Mouse (Mus musculus): Measurements from ENCODE around the gene Ldb3.

DNA sequence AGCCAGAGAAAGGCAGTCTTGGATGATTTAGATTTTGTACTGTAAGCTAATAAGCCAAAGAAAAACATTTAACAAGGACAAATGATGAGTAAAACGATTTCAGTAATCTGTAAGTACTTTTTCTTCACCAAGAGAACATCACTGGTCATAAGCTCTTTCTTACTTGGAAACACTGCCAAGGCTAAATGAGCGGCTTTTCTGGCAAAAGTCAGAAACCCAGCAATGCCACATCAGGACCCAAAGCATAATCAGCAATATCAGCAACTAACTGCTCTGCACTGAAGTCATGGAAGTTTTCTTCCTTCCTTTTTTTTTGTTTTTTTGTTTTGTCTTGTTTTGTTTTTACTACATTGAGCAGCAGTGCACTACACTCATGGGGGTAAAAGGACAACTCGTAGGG, 91.1 kb downstream of the Ldb3 start:
- no peak for TF ChIP-seq CTCF (IDR thresholded peaks at IDR 0.05; ENCODE audit: low read depth, low read length)
- no peak for TF ChIP-seq POLR2A (IDR thresholded peaks at IDR 0.05; ENCODE audit: borderline replicate concordance, low read depth, low read length)
